Mouse (Mus musculus) spleen, postnatal 4 days (tissue): Measurements from ENCODE around the gene Klk1b16.
"Not testable (repeated sequence)": the region's sequence is repeated elsewhere in the genome, so short reads cannot be mapped to it uniquely, and the experiment has no call there.

Experiments used
- DNase-seq, 2 experiments: peaks; one replicate each; pipeline ENCODE4 v3.0.0; 2022; ENCODE audit warnings: low spot score in 2 of 2

Klk1b16 gene

GRCm38 (mm10) chr7:44136467-44136866 lies at the start of gene Klk1b16:
Klk1b16 (plus strand) TSS chr7:44136767.
- no peak for DNase-seq

- no peak for DNase-seq
Measured at GRCm38 (mm10) chr7:44096111-44096510, 40.5 kb upstream of the Klk1b16 start.

- DNase-seq = not testable (repeated sequence)
Measured at GRCm38 (mm10) chr7:44102028-44102427, 34.5 kb upstream of the Klk1b16 start, which contains the start of gene Klk1b21. Klk1b21 (plus strand) TSS chr7:44102328.

GRCm38 (mm10) chr7:44112373-44112772 lies 24.2 kb upstream of the Klk1b16 start, which contains the start of gene Klk1b22:
Klk1b22 (plus strand) TSS chr7:44112673.
- DNase-seq = no peak

GRCm38 (mm10) chr7:44123445-44123844 lies 13.1 kb upstream of the Klk1b16 start:
- DNase-seq = no peak

GRCm38 (mm10) chr7:44179299-44180045 lies 42.9 kb downstream of the Klk1b16 start:
- peak in 1 of 2 experiments; percentile 20 for DNase-seq

GRCm38 (mm10) chr7:44186516-44186915 lies 49.9 kb downstream of the Klk1b16 start:
- not testable (repeated sequence) for DNase-seq

GRCm38 (mm10) chr7:44187936-44188335 lies 51.4 kb downstream of the Klk1b16 start, which contains the start of gene Klk1b24:
Klk1b24 (plus strand) TSS chr7:44188236.
- DNase-seq = not testable (repeated sequence)
